ENCODE assay signal across 9 mouse cellular contexts in genomic region chr11:107864024-107864423, GRCm38 (mm10). TPM values are rescaled to one million over a fixed set of nuclear protein-coding genes. Genes with fewer than 3 reads are reported as not detected.
DNase-seq lines count a peak whose midpoint lies in the region; ATAC-seq lines count a peak whose summit lies in the region.
"Had no signal": no experiment of that assay in that cellular context is flagged by ENCODE, and none has a peak within 500 bp of the region (broad histone marks: within the 10 kb centered on the region; RNA-seq: fewer than 3 reads in every experiment).

No protein-coding gene starts in this region.

- H3K27me3 ChIP-seq in hindbrain, embryonic 10.5 days (ENCODE audit: insufficient read depth, poor library complexity, severe bottlenecking), result no peaks in the 10 kb centered on the region
- peaks cover 6% of the 10 kb centered on the region; the same call in 1 of the 2 replicates for H3K27me3 ChIP-seq in hindbrain, embryonic 12.5 days
- no peaks in the 10 kb centered on the region; the same call in 1 of the 2 replicates for H3K27me3 ChIP-seq in embryonic facial prominence, embryonic 10.5 days (replicated peaks; ENCODE audit: low read depth, poor library complexity, severe bottlenecking)
- no peaks in the 10 kb centered on the region for H3K27me3 ChIP-seq in midbrain, embryonic 15.5 days (replicated peaks)

- no peak overlapping the region for H3K4me2 ChIP-seq in hindbrain, embryonic 12.5 days (replicated peaks)
- no peak overlapping the region for H3K4me2 ChIP-seq in midbrain, embryonic 15.5 days

- intact Hi-C loops in heart, postnatal 25 days (cut with DNase I), result loop anchor here (1.0 to 10.0 kb wide), 3 partner anchors 118 to 511 kb away; no protein-coding TSS in a partner anchor

- no peak overlapping the region for H3K9ac ChIP-seq in hindbrain, embryonic 12.5 days
- H3K9ac ChIP-seq in midbrain, embryonic 15.5 days, result no peak overlapping the region

- ATAC-seq in hindbrain, embryonic 12.5 days (ENCODE audit: low FRiP score), result no peak; the same call in 1 of the 2 replicates
- 0 out of 2 replicates have a peak, but pooled peaks have one; percentile 42 for ATAC-seq in midbrain, embryonic 15.5 days (replicated peaks)

- H3K9me3 ChIP-seq in hindbrain, embryonic 10.5 days, result no peaks in the 10 kb centered on the region
- H3K9me3 ChIP-seq in hindbrain, embryonic 12.5 days (replicated peaks), result no peaks in the 10 kb centered on the region
- H3K9me3 ChIP-seq in embryonic facial prominence, embryonic 10.5 days, result no peaks in the 10 kb centered on the region
- H3K9me3 ChIP-seq in midbrain, embryonic 15.5 days, result no peaks in the 10 kb centered on the region
- H3K9me3 ChIP-seq: megakaryocyte, embryonic 14.5 days had no signal

- peak; percentile 53 for DNase-seq in hindbrain, embryonic 10.5 days (ENCODE audit: low spot score)
- peak; percentile 66 for DNase-seq in adrenal gland, postnatal 25 days
- DNase-seq in embryonic facial prominence, embryonic 10.5 days (ENCODE audit: low spot score), result peak; percentile 59
- DNase-seq in heart, postnatal 25 days (ENCODE audit: low spot score), result peak; percentile 6
- DNase-seq in left cerebral cortex, adult 11 months (ENCODE audit: low spot score), result peak; percentile 48
- DNase-seq in telencephalon, adult 2 months (ENCODE audit: low read depth, low spot score), result peak; percentile 58

- no peak overlapping the region for H3K4me3 ChIP-seq in hindbrain, embryonic 10.5 days
- H3K4me3 ChIP-seq in hindbrain, embryonic 12.5 days, result no peak overlapping the region
- H3K4me3 ChIP-seq in embryonic facial prominence, embryonic 10.5 days, result no peak overlapping the region
- no peak overlapping the region for H3K4me3 ChIP-seq in midbrain, embryonic 15.5 days
- H3K4me3 ChIP-seq: megakaryocyte, embryonic 14.5 days had no signal

- no peaks in the 10 kb centered on the region for H3K36me3 ChIP-seq in hindbrain, embryonic 10.5 days
- no peaks in the 10 kb centered on the region for H3K36me3 ChIP-seq in hindbrain, embryonic 12.5 days
- no peaks in the 10 kb centered on the region for H3K36me3 ChIP-seq in embryonic facial prominence, embryonic 10.5 days (replicated peaks)
- no peaks in the 10 kb centered on the region for H3K36me3 ChIP-seq in midbrain, embryonic 15.5 days (replicated peaks)

- H3K27ac ChIP-seq in hindbrain, embryonic 10.5 days, result no peak overlapping the region
- H3K27ac ChIP-seq in hindbrain, embryonic 12.5 days, result no peak overlapping the region
- H3K27ac ChIP-seq in embryonic facial prominence, embryonic 10.5 days (replicated peaks), result no peak overlapping the region
- no peak overlapping the region for H3K27ac ChIP-seq in midbrain, embryonic 15.5 days

- WGBS in hindbrain, embryonic 10.5 days, result 14% methylated on average over 4 of the region's 4 CpGs
- whole genome bisulfite sequencing in hindbrain, embryonic 12.5 days, result 8% methylated on average over 4 of the region's 4 CpGs
- 13% methylated on average over 4 of the region's 4 CpGs for WGBS in embryonic facial prominence, embryonic 10.5 days
- 3% methylated on average over 4 of the region's 4 CpGs for WGBS in midbrain, embryonic 15.5 days

- H3K4me1 ChIP-seq in hindbrain, embryonic 10.5 days (replicated peaks), result peaks cover 7% of the 10 kb centered on the region
- H3K4me1 ChIP-seq in hindbrain, embryonic 12.5 days, result peaks cover 4% of the 10 kb centered on the region; the same call in 1 of the 2 replicates
- no peaks in the 10 kb centered on the region; the same call in 1 of the 2 replicates for H3K4me1 ChIP-seq in embryonic facial prominence, embryonic 10.5 days
- H3K4me1 ChIP-seq in midbrain, embryonic 15.5 days, result peaks cover 3% of the 10 kb centered on the region; the same call in 1 of the 2 replicates

RNA-seq across cellular contexts. Expression of gene Cacng5, which starts 50.8 kb away (rescaled TPM):
- 0.66 and 1.2 TPM in 2 replicates for polyA plus RNA-seq in hindbrain, embryonic 10.5 days (2016; fragmentation: Nextera tagmentation; extraction: Ambion mirVana)
- polyA plus RNA-seq in hindbrain, embryonic 12.5 days (2016; fragmentation: Nextera tagmentation; extraction: Ambion mirVana), result 2.3 and 2.6 TPM in 2 replicates
- total RNA-seq in adrenal gland, postnatal 25 days (2021), result 0.15 TPM in 1 of 2 replicates, not detected in the other
- polyA plus RNA-seq in embryonic facial prominence, embryonic 10.5 days (2016; fragmentation: Nextera tagmentation; extraction: Ambion mirVana), result 0.34 and 0.52 TPM in 2 replicates
- under 1 TPM; 0.06 to 0.10 TPM for total RNA-seq in heart, postnatal 25 days (2021)
- polyA plus RNA-seq in midbrain, embryonic 15.5 days (2015; fragmentation: Nextera tagmentation; extraction: Ambion mirVana), result 9.7 and 11.1 TPM in 2 replicates

Comparison
In these comparisons a context has a peak if more than half of its experiments do, and no peak if none do; other contexts are left out.
1. DNase-seq: peak in every context shown above with its lines; median percentile 66 in adrenal gland, postnatal 25 days; 59 in embryonic facial prominence, embryonic 10.5 days; 58 in telencephalon, adult 2 months; 53 in hindbrain, embryonic 10.5 days; 48 in left cerebral cortex, adult 11 months; 6 in heart, postnatal 25 days.